Mouse (Mus musculus): ENCODE results near the gene Dixdc1. TPM values are rescaled to one million over a fixed set of nuclear protein-coding genes. Genes with fewer than 3 reads are reported as not detected.
"Not testable (repeated sequence)": the region's sequence is repeated elsewhere in the genome, so short reads cannot be mapped to it uniquely, and the experiment has no call there.

Gene Dixdc1
- total and polyA plus RNA-seq, 3 experiments, result 0.07 TPM; not detected in 2

GRCm38 (mm10) chr9:50633059-50633458 lies 106.3 kb downstream of the Dixdc1 start (continued):
- no peak for TF ChIP-seq USF2 (IDR thresholded peaks at IDR 0.05; ENCODE audit: borderline replicate concordance in 1 of 2, insufficient read depth in 1 of 2, low read depth in 1 of 2, low read length in 2 of 2)

DNA sequence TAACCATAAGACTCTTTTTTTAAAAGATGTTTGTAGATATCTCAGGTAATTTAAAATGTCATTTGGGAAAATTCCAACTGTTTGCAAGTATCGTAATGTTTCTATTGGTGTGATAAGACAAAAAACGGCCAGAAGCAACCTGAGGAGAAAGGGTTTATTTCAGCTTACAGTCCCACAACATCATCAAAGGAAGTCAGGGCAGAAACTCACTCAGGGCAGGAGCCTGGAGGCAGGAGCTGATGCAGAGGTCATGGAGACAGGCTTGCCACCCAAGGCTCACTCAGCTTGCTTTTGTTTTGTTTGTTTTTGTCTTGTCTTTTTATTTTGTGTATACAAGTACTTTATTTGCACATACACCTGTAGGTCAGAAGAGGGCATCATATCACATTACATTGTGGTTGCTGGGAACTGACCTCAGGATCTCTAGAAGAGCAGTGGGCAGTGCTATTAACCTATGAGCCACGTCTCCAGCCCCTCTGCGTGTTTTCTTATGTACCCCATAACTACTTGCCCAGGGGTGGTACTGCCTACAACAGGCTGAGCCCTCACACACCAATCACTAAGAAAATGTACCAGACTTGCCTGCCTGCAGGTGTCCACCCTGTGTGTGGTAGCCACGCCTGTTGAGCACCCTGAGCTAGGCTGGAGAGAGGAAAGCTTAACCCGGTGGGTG lies 107.2 kb downstream of the Dixdc1 start:
- H3K9ac ChIP-seq (ENCODE audit: control insufficient read depth, low read depth, low read length, poor library complexity, severe bottlenecking), result peak overlapping the region; percentile 50
- no peaks in the 10 kb centered on the region for H3K9me3 ChIP-seq (replicated peaks; ENCODE audit: insufficient read depth, low read length)
- H3K27ac ChIP-seq (ENCODE audit: control insufficient read depth, low read depth, low read length), result peak overlapping the region; percentile 78
- H3K36me3 ChIP-seq (ENCODE audit: control insufficient read depth in 1 of 2, insufficient read depth in 2 of 2, low read length in 2 of 2), result peaks cover 4 to 7% of the 10 kb centered on the region in 2 experiments
- no peaks in the 10 kb centered on the region for H3K27me3 ChIP-seq (ENCODE audit: control insufficient read depth in 1 of 2, insufficient read depth in 2 of 2, low read length in 2 of 2)
- peak; percentile 71 for DNase-seq (ENCODE audit: low read depth, low spot score)
- TF ChIP-seq ZKSCAN1 (IDR thresholded peaks at IDR 0.05; ENCODE audit: low read depth, low read length) (no peak), MXI1 (IDR thresholded peaks at IDR 0.05; ENCODE audit: low read depth, low read length) (0 out of 2 replicates have a peak, but pooled peaks have one; percentile 10), CTCF (IDR thresholded peaks at IDR 0.05 in 2 of 3, conservative IDR thresholded peaks at IDR 0.05 in 1 of 3; ENCODE audit: control insufficient read depth in 1 of 3, insufficient read depth in 1 of 3, low read depth in 2 of 3, low read length in 3 of 3, poor library complexity in 1 of 3, severe bottlenecking in 1 of 3) (peak in 1 of 3 experiments; percentile 19; a peak in 1 of 6 replicates), POLR2AphosphoS2 (IDR thresholded peaks at IDR 0.05; ENCODE audit: low read length) (no peak), MYC (IDR thresholded peaks at IDR 0.05; ENCODE audit: low read depth, low read length) (0 out of 2 replicates have a peak, but pooled peaks have one; percentile 20), TCF12 (IDR thresholded peaks at IDR 0.05; ENCODE audit: low read depth, low read length) (no peak), ETS1 (IDR thresholded peaks at IDR 0.05; ENCODE audit: low read depth, low read length) (no peak)
- H3K4me3 ChIP-seq (ENCODE audit: control insufficient read depth in 1 of 2, insufficient read depth in 1 of 2, low read depth in 2 of 2, low read length in 2 of 2), result peak overlapping the region; percentile 40 to 54
- peaks cover 0 to 10% of the 10 kb centered on the region in 2 experiments; a peak in 2 of 4 replicates for H3K4me1 ChIP-seq (ENCODE audit: control insufficient read depth in 1 of 2, insufficient read depth in 2 of 2, low read length in 2 of 2)
- peaks cover 1% of the 10 kb centered on the region for H3K79me2 ChIP-seq (ENCODE audit: control insufficient read depth, insufficient read depth, low read length, poor library complexity)

- not testable (repeated sequence) for DNase-seq (ENCODE audit: low read depth, low spot score); H3K79me2 ChIP-seq (ENCODE audit: control insufficient read depth, insufficient read depth, low read length, poor library complexity)
These were observed 108.4 kb downstream of the Dixdc1 start for GRCm38 (mm10) chr9:50630903-50631302.

DNA sequence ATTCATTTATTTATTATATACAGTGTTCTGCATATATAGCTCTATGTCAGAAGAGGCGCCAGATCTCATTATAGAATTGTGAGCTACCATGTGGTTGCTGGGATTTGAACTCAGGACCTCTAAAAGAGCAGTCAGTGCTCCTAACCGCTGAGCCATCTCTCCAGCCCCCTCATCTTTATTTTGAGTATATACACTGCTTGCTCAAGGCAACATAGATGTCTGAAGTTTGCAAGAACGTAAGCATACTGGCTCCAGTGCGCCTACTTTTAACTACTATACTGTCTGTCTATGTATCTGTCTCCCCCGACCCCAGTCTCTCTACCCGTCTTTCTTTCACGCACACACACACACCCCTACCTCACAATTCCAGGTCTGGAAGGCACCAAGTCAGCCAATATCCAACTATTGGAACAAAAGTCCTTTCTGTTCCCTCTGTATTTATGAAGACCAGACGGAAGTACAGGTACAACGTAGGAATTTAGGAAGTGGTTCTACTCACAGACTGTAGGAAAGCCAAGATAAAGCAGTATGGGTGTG lies 121.5 kb downstream of the Dixdc1 start:
- Histone ChIP-seq H3K27ac (ENCODE audit: control insufficient read depth, low read depth, low read length) (peak overlapping the region; percentile 22), H3K4me1 (ENCODE audit: control insufficient read depth in 1 of 2, insufficient read depth in 2 of 2, low read length in 2 of 2) (peaks cover 4 to 10% of the 10 kb centered on the region in 2 experiments; a peak in 3 of 4 replicates), H3K9me3 (replicated peaks; ENCODE audit: insufficient read depth, low read length) (no peaks in the 10 kb centered on the region), H3K27me3 (ENCODE audit: control insufficient read depth in 1 of 2, insufficient read depth in 2 of 2, low read length in 2 of 2) (no peaks in the 10 kb centered on the region), H3K36me3 (ENCODE audit: control insufficient read depth in 1 of 2, insufficient read depth in 2 of 2, low read length in 2 of 2) (peaks cover 3 to 25% of the 10 kb centered on the region in 2 experiments), H3K4me3 (ENCODE audit: control insufficient read depth in 1 of 2, insufficient read depth in 1 of 2, low read depth in 2 of 2, low read length in 2 of 2) (peak overlapping the region; percentile 67 to 95), H3K79me2 (ENCODE audit: control insufficient read depth, insufficient read depth, low read length, poor library complexity) (peaks cover 30% of the 10 kb centered on the region), H3K9ac (ENCODE audit: control insufficient read depth, low read depth, low read length, poor library complexity, severe bottlenecking) (peak overlapping the region; percentile 97)
- DNase-seq (ENCODE audit: low read depth, low spot score), result peak; percentile 64
- TF ChIP-seq TBP (IDR thresholded peaks at IDR 0.05; ENCODE audit: low read depth, low read length) (peak; percentile 96), EP300 (IDR thresholded peaks at IDR 0.05; ENCODE audit: low read depth in 1 of 2, low read length in 2 of 2) (peak in 1 of 2 experiments; percentile 8; a peak in 1 of 4 replicates), CHD2 (IDR thresholded peaks at IDR 0.05; ENCODE audit: low read length) (no peak)

More at GRCm38 (mm10) chr9:50630903-50631302, 108.4 kb downstream of the Dixdc1 start:
- peak overlapping the region; percentile 35 to 89; a peak in 3 of 4 replicates for H3K4me3 ChIP-seq (ENCODE audit: control insufficient read depth in 1 of 2, insufficient read depth in 1 of 2, low read depth in 2 of 2, low read length in 2 of 2)
- H3K4me1 ChIP-seq (ENCODE audit: control insufficient read depth in 1 of 2, insufficient read depth in 2 of 2, low read length in 2 of 2), result peaks cover 0 to 10% of the 10 kb centered on the region in 2 experiments; a peak in 2 of 4 replicates
- H3K27me3 ChIP-seq (ENCODE audit: control insufficient read depth in 1 of 2, insufficient read depth in 2 of 2, low read length in 2 of 2); H3K36me3 ChIP-seq (ENCODE audit: control insufficient read depth in 1 of 2, insufficient read depth in 2 of 2, low read length in 2 of 2); H3K9me3 ChIP-seq (replicated peaks; ENCODE audit: insufficient read depth, low read length): not testable (repeated sequence)
- peak overlapping the region; percentile 47 for H3K27ac ChIP-seq (ENCODE audit: control insufficient read depth, low read depth, low read length)
- TF ChIP-seq MXI1 (IDR thresholded peaks at IDR 0.05; ENCODE audit: low read depth, low read length), result peak; percentile 58
- TF ChIP-seq MYC (IDR thresholded peaks at IDR 0.05; ENCODE audit: low read depth, low read length), result peak; percentile 72
- peak overlapping the region; percentile 69 for H3K9ac ChIP-seq (ENCODE audit: control insufficient read depth, low read depth, low read length, poor library complexity, severe bottlenecking)
